Mouse (Mus musculus) hindbrain, postnatal 0 days (tissue): ENCODE measurements at regions not wholly inside any gene's neighbourhood (a gene's known extent, or its start where the extent isn't known, plus 50 kb on each side); places are given as distances from the start of the nearest gene placed in this dataset.
"Not testable (repeated sequence)": the region's sequence is repeated elsewhere in the genome, so short reads cannot be mapped to it uniquely, and the experiment has no call there.

ENCODE experiments used
- ATAC-seq: fragments of 200-750 bp; cut with Nextera tagmentation; 2 replicates; pipeline ENCODE4 v1.8.0; 2017; ENCODE audit warnings: mild to moderate bottlenecking, moderate TSS enrichment, moderate library complexity
- DNase-seq: peaks from one replicate; pipeline ENCODE4 v3.0.0-alpha.2; 2015; ENCODE audit warnings: low spot score
- H3K27ac ChIP-seq: fragments of 300-500 bp; sonication (generic); 2 replicates; pipeline ENCODE4 v1.5.1; 2014; ENCODE audit warnings: mild to moderate bottlenecking
- H3K27me3 ChIP-seq: fragments of 300-500 bp; sonication (generic); 2 replicates; pipeline ENCODE4 v1.6.1; 2014; ENCODE audit warnings: low read length, mixed read lengths; ENCODE audit not compliant: insufficient read depth
- H3K36me3 ChIP-seq: fragments of 300-500 bp; sonication (generic); 2 replicates; pipeline ENCODE4 v1.6.1; 2014; ENCODE audit warnings: low read length, mixed read lengths; ENCODE audit not compliant: insufficient read depth
- H3K4me1 ChIP-seq: fragments of 300-500 bp; sonication (generic); 2 replicates; pipeline ENCODE4 v1.6.1; 2014; ENCODE audit warnings: antibody characterized with exemption, low read length, mixed read lengths; ENCODE audit not compliant: insufficient read depth
- H3K4me2 ChIP-seq: fragments of 300-500 bp; sonication (generic); 2 replicates; pipeline ENCODE4 v1.6.1; 2014; ENCODE audit warnings: low read depth, mild to moderate bottlenecking, low read length, moderate library complexity, mixed read lengths
- H3K4me3 ChIP-seq: fragments of 300-500 bp; sonication (generic); 2 replicates; pipeline ENCODE4 v1.5.1; 2014; ENCODE audit warnings: low read length
- H3K9ac ChIP-seq: fragments of 300-500 bp; sonication (generic); replicated peaks from 2 replicates; pipeline ENCODE4 v1.6.1; 2014; ENCODE audit warnings: mild to moderate bottlenecking, low read length, moderate library complexity, mixed read lengths
- H3K9me3 ChIP-seq: fragments of 300-500 bp; sonication (generic); 2 replicates; pipeline ENCODE4 v1.6.1; 2016; ENCODE audit warnings: low read length, mixed read lengths
- CTCF ChIP-seq: IDR thresholded peaks from 2 replicates; pipeline ENCODE4 v1.5.1; 2016; ENCODE audit warnings: antibody characterized with exemption, control low read depth, low read depth
- WGBS: fragments of 180-500 bp; shearing (Covaris S2); extraction: QIAGEN DNeasy Blood & Tissue Kit; methylation state at CpG from one replicate; pipeline ENCODE4 v1.1.7; 2014; 5-methylcytosine and 5-hydroxymethylcytosine counted together

DNA sequence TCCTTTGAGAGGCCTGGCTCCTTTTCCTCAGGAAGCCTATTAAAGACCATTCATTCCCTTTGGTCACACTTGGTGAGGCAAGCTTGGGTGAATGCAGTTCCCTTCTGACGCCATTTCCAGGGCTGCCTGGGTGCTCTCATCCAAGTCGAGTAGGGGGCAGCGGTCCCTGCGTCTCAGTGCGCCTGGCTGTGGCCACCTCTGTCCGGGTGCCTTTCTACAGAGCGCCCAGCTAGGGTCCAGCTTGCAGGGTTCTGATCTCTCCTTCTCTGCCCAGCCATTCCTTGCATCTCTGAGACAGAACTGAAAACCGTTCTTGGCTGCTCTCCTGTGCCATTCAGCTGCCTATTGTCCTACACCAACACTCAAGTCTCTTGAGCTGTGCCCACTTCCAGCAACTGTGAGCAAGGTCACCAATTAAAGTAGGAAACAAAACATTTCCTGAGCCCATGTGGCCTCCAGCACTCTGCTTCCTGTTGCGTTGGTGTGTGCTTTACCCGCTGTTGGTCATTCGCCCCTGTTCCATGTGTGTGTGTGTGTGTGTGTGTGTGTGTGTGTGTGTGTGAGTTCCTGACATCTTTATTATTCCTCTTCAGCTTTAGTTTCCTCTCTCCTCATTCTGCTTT is 63.7 kb upstream of the Pax1 start:
- 0 out of 2 replicates have a peak, but pooled peaks cover 6% of the 10 kb centered on the region for H3K4me1 ChIP-seq
- TF ChIP-seq CTCF, result no peak
- no peak overlapping the region for H3K9ac ChIP-seq
- H3K27me3 ChIP-seq, result no peaks in the 10 kb centered on the region
- 55% methylated on average over 11 of the region's 11 CpGs for WGBS
- ATAC-seq (peak; percentile 80), DNase-seq (peak; percentile 54)
- H3K9me3 ChIP-seq, result no peaks in the 10 kb centered on the region
- H3K4me3 ChIP-seq, result no peak overlapping the region
- H3K27ac ChIP-seq, result peak overlapping the region; percentile 77
- H3K36me3 ChIP-seq, result no peaks in the 10 kb centered on the region
- no peak overlapping the region for H3K4me2 ChIP-seq

DNA sequence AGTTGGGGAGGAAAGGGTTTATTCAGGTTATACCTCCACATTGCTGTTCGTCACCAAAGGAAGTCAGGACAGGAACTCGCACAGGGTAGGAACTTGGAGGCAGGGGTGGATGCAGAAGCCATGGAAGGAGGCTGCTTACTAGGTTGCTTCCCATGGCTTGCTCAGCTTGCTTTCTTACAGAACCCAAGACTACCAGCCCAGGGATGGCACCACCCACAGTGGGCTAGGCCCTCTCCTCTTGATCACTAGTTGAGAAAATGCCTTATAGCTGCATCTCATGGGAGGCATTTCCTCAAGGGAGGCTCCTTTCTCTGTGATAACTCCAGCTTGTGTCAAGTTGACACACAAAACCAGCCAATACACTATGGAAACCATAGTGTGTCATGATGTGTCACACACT is 66.8 kb upstream of the Pax1 start:
- H3K4me1 ChIP-seq, H3K9me3 ChIP-seq, H3K4me3 ChIP-seq, H3K27ac ChIP-seq, H3K4me2 ChIP-seq, DNase-seq, H3K9ac ChIP-seq, H3K27me3 ChIP-seq, H3K36me3 ChIP-seq, ATAC-seq: not testable (repeated sequence)
- 82% methylated on average over 2 of the region's 2 CpGs for WGBS

GRCm38 (mm10) chr2:147293294-147293688 is 68.4 kb upstream of the Pax1 start:
- H3K27ac ChIP-seq, result no peak overlapping the region
- H3K36me3 ChIP-seq, result no peaks in the 10 kb centered on the region
- no peak overlapping the region for H3K9ac ChIP-seq
- no peaks in the 10 kb centered on the region for H3K9me3 ChIP-seq
- H3K4me2 ChIP-seq, result no peak overlapping the region
- no peak for ATAC-seq
- no peak overlapping the region for H3K4me3 ChIP-seq
- H3K27me3 ChIP-seq, result no peaks in the 10 kb centered on the region
- no peak for DNase-seq
- 0 out of 2 replicates have a peak, but pooled peaks cover 6% of the 10 kb centered on the region for H3K4me1 ChIP-seq
- no peak for TF ChIP-seq CTCF
- 62% methylated on average over 3 of the region's 3 CpGs for WGBS

- Histone ChIP-seq H3K27me3 (no peaks in the 10 kb centered on the region), H3K9ac (no peak overlapping the region), H3K4me2 (no peak overlapping the region), H3K4me1 (no peaks in the 10 kb centered on the region), H3K4me3 (no peak overlapping the region), H3K9me3 (no peaks in the 10 kb centered on the region), H3K36me3 (no peaks in the 10 kb centered on the region), H3K27ac (no peak overlapping the region)
- no peak for DNase-seq
- 54% methylated on average over 11 of the region's 11 CpGs for WGBS
- TF ChIP-seq CTCF, result no peak
- ATAC-seq, result no peak
Measured at GRCm38 (mm10) chr2:147292387-147293293, 69.1 kb upstream of the Pax1 start.

DNA sequence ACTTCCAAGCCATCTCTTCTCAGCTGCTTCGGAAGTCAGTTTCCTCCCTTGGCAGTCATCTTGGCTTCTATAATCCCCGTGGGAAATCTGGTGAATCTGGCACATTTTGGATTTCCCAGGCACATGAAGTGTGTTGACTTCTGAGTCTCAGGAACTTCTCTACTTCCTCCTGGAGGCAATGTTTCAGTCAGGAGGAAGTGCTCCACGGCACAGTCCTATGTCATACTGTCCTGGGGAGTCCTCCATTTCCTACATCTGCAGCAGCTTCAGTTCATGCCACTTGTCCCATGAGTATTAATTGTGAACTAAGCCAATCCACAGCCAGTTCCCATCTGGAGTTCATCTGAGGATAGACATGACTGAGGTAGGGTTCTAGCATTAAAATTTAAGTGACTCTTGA is 78.3 kb upstream of the Pax1 start:
- no peak overlapping the region for H3K4me2 ChIP-seq
- DNase-seq, result no peak
- H3K27ac ChIP-seq, result no peak overlapping the region
- WGBS, result 59% methylated on average over 3 of the region's 3 CpGs
- H3K36me3 ChIP-seq, result no peaks in the 10 kb centered on the region
- TF ChIP-seq CTCF, result no peak
- no peak overlapping the region for H3K4me3 ChIP-seq
- H3K9ac ChIP-seq, result no peak overlapping the region
- H3K9me3 ChIP-seq, result no peaks in the 10 kb centered on the region
- H3K27me3 ChIP-seq, result no peaks in the 10 kb centered on the region
- H3K4me1 ChIP-seq, result no peaks in the 10 kb centered on the region
- ATAC-seq, result no peak

DNA sequence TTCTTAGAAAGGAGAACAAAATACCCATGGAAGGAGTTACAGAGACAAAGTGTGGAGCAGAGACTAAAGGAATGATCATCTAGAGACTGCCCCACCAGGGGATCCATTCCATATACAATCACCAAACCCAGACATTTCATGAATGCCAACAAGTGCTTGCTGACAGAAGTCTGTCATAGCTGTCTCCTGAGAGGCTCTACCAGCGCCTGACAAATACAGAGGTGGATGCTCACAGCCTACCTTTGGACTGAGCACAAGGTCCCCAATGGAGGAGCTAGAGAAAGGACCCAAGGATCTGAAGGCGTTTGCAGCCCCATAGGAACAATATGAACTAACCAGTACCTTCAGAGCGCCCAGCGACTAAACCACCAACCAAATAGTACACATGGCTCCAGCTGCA is 83.6 kb upstream of the Nkx2-2 start:
- Histone ChIP-seq H3K4me1 (no peaks in the 10 kb centered on the region), H3K4me2 (no peak overlapping the region), H3K27ac (no peak overlapping the region), H3K4me3 (no peak overlapping the region), H3K9me3 (no peaks in the 10 kb centered on the region), H3K9ac (no peak overlapping the region), H3K36me3 (no peaks in the 10 kb centered on the region), H3K27me3 (no peaks in the 10 kb centered on the region)
- DNase-seq, result no peak
- no peak for TF ChIP-seq CTCF
- WGBS, result 87% methylated on average over 4 of the region's 4 CpGs
- no peak for ATAC-seq

DNA sequence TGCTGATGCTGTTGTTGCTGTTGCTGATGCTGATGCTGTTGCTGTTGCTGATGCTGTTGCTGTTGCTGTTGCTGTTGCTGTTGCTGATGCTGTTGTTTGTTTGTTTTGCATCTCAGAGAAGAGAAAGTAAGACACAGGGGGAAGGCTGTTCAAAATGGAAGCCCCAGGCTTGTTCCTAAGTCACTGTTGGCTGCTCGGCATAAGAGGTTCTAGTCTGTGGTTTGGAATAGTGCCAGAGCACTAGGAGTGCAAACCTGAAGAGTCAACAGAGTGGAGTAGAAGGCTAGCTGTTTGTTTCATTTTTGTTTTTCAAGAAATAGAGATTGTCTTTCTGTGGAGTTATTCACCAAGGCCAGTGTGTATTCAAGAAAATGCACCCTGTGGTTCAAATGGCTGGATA is 75.1 kb upstream of the Nkx2-2 start:
- Histone ChIP-seq H3K36me3 (no peaks in the 10 kb centered on the region), H3K4me2 (no peak overlapping the region), H3K9me3 (no peaks in the 10 kb centered on the region), H3K4me1 (no peaks in the 10 kb centered on the region), H3K9ac (no peak overlapping the region), H3K27ac (no peak overlapping the region), H3K27me3 (no peaks in the 10 kb centered on the region), H3K4me3 (no peak overlapping the region)
- DNase-seq, result peak; percentile 28
- 40% methylated on average over 1 of the region's 1 CpGs for WGBS
- no peak for ATAC-seq
- no peak for TF ChIP-seq CTCF
